Mouse (Mus musculus) spleen, postnatal 36 days (tissue): Measurements from ENCODE around the gene Tgfb1.

Source experiments
- DNase-seq, 2 experiments: peaks; one replicate each; pipeline ENCODE4 v3.0.0; 2022; ENCODE audit warnings: low spot score in 2 of 2, mixed read lengths in 1 of 2

Tgfb1 gene

DNA sequence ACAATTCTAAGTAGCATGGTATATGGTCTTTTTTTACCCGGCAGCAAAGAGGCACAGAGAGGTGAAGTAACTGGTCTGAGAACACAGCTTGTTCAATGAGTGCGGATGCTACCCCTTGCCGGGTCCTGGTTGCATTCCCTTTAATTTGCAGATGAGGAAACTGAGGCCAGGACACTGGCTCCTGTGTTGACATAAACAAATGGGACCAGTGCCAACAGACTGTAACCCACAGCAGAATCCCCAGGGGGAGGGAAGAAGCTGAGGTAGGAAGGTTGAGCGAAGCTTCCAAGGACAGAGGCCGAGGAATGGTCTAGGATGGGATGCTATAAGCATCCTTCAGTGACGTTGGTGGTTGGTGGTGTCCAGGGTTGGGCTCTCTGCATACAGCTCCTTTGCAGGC lies 11.4 kb upstream of the Tgfb1 start:
- DNase-seq = no peak

DNA sequence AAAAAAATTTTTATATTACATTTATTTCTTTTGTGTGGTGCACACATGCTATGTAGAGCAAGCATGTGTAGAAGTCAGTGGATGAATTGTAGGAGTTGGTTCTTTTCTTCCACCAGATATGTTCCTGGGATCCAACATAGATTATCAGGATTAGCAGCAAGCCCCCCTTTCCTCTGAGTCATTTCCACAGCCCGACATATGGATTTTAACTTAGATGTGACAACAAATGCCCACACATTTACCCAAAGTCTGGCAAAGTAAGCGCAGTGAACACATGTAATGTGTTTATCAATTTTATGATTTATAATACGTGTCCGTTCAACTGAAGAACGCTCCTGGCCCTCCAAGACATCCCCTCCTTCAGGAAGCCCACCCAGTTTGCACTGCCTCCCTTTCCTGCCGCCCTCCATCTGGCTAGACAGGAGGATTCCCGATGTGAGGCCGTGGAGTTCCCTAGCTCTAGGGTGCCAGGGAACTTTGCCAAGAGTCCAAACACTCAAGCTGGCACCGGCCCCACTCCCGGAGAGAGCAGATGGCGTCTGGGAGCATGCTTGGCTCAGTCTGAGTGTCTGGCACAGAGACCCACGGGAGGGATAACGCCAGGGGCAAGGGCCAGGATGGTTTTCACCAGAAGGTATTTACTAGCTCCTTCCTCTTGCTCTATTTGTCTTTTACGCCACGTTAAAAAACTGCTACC lies 10.6 kb upstream of the Tgfb1 start:
- no peak for DNase-seq

DNA sequence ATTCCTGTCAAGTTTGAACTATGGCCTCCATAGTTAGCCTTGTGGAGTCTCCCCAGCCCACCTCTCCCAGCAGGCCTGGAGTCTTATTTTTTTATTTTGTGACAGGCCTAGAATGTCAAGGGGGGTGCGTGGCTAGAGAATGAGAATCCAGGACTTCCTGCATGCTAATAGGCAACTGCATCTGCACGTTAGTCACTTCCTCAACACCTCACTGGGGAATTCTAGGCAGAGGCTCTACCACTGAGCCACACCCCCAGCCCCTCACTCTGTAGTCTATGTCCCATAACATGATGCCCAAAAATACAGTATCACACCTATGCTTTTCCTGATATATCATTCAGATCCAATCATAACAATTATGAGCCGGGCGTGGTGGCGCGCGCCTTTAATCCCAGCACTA lies 9.8 kb upstream of the Tgfb1 start:
- no peak for DNase-seq

DNA sequence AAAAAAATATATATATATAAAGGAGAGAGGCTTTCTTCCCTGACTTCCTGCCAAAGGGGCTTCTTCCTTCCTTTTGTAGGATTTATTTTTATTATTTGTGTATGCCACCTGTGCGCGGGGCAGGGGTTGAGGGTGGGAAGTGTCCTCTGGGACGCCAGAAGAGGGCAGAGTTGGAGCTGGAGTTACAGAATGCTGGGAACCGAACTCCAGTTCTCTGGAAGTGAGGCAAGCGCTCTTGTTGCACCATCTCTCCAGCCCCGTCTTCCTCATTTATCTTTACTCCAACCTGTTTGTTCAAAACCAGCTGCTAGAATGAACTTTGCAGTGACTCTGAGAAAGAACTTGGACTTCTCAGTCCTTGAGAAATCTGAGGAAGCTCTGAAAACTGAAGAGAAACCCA lies 6.8 kb upstream of the Tgfb1 start:
- peak in 1 of 2 experiments; percentile 29 for DNase-seq

DNA sequence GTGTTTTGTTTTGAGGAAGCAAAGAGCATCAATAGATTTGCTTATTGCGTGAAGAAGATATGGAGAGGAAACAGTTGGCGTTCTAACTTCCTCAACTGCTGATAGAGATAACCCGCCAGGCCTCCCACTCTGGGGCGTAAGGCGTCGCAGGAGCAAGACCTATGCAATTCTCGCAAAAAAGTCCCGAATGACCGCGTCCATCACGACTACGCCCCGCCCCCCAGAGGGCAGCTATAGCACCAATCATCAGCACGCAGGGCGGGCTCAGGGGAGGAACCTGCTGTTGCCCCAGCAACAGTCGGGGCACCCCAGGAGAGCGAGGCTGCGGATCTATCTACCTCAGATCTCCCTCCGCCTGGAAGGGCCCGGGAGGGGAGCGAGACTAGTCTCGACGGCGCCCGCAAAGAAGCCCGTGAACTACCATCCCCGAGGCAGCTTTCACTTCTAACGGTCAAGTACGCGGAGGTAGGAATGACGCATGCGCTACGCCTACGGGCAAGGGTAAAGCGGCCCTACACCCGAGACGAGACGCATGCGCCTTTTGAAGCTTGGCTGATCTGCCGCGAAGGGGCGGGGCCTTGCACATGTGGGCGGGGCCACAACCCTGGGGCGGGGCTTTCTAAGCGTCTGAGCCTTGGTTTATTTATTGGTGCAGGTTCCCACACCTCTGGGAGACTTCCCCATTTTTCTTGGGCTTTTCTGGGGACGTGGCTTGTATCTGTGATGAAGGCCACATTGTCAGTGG lies 6.1 kb upstream of the Tgfb1 start, which contains the start of gene B9d2:
TSS of gene B9d2 (plus strand) at position 267 of the 745 bp plus-strand sequence.
- DNase-seq = peak; percentile 97 to 99

DNA sequence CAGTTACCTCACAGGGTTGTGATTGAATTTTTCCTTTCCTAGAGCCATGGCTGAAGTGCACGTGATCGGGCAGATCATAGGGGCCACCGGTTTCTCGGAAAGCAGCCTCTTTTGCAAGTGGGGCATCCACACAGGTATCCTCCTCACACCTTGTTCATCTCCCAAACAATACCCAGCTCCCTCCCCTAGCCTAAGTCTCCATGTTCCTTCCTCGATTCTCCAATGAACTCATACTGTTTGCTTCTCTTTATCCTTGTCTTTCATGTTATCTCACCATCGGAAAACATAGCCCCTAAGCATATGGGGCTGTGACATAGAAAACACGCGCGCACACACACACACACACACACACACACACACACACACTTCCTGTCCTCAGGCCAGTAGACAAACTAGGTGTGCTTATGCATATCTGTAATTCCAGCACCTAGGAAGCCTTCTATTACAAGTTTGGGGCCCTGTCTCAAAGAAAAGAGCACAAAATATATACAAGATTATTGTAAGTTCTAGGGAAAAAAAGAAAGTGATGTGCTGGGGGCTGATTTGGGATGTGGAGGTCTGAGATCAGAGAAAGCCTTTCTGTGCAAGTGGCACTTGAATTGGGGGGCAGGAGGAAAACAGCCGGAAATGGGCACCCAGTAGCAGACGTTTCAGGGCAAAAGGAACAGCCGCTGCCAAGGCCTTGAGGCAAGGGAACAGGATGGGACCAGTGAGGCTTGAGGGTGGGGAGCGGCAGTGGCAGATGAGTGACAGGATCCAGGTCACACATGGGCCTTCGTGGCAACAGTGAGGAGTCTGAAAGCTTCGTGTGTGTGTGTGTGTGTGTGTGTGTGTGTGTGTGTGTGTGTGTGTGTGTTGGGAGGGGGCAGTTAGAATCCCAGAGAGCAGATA lies 5.2 kb upstream of the Tgfb1 start:
- peak; percentile 32 to 50 for DNase-seq

DNA sequence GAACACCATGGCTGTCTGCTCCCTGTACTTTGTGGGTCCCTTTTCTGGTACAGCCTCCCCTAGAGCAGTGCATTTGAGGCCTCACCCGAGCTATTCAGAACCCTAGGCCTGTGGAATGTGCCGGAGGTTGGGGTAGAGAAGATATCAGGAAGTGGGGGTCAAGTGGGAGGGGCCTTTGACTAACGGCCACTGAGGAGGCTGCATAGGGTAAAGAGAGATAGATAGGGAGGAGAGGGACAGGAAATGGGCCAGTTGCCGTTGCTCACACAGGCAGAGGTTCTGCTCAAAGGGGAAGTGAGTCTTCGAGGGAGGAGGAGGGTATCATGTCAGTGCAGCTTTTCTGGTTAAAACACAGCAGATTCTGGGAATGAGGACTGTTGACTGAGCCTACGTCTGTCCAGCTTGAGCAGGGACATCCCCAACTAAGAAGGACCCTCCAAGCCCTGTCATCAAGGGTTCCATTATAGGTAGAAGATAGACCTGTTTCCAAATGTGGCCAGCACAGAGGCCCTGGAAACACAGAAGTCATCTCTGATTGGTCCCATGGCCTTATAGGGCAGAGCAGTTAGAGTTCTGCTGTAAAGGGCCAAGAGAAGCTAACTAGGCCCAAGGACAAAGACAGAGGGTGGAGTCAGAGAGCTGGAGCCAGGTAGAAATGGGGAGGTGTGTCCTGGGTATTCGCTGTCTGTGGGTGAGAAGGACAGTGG lies 3.2 kb upstream of the Tgfb1 start:
- DNase-seq = peak; percentile 85 to 89

DNA sequence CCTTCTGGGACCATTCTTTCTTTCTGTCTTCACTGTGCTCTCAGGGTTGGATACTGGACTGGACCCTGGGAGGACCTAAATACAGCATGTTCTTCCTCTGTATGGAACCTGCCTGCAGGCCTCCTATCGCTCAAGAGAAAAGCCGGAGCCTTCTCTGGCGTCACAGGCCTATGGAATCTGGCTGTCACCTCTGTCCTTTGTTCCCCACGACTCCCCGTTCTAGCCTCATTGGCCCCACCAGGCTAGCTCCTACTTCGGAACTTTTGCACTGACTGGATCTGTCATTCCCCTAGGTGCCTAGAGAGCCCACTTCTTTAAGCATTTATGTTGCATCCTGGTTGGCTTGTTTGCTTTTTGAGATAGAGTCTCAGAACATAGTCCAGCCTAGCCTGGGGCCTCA lies 2.1 kb upstream of the Tgfb1 start:
- DNase-seq = no peak

DNA sequence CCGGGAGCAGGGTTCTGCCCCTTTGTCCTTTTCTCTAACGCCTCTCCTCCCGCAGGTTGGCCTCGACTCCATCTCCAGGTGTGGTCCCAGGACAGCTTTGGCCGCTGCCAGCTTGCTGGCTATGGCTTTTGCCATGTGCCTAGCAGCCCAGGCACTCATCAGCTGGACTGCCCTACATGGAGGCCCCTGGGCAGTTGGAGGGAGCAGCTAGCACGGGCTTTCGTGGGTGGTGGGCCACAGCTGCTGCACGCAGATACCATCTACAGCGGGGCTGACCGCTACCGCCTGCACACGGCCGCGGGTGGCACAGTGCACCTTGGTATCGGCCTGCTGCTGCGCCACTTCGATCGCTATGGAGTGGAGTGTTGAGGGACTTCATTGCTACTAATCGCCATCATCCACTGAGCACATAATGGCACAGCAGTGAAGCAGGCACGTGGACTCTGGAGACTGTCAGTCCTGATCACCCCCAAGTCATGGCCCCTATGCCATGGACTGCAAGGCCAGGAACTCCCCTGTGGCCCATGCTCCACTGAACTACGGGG lies 804 bp upstream of the Tgfb1 start:
- no peak for DNase-seq

DNA sequence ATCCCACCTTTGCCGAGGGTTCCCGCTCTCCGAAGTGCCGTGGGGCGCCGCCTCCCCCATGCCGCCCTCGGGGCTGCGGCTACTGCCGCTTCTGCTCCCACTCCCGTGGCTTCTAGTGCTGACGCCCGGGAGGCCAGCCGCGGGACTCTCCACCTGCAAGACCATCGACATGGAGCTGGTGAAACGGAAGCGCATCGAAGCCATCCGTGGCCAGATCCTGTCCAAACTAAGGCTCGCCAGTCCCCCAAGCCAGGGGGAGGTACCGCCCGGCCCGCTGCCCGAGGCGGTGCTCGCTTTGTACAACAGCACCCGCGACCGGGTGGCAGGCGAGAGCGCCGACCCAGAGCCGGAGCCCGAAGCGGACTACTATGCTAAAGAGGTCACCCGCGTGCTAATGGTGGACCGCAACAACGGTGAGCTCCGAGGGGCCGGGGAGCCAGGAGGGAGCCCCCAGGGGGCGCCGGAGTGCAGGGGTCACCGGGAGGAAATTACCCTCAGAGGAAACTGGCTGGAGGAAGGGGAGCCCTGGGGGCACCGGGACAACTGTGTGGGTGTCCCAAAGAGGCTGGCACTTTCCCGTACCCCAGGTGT lies 1.1 kb downstream of the Tgfb1 start:
- DNase-seq = peak; percentile 78 to 83

DNA sequence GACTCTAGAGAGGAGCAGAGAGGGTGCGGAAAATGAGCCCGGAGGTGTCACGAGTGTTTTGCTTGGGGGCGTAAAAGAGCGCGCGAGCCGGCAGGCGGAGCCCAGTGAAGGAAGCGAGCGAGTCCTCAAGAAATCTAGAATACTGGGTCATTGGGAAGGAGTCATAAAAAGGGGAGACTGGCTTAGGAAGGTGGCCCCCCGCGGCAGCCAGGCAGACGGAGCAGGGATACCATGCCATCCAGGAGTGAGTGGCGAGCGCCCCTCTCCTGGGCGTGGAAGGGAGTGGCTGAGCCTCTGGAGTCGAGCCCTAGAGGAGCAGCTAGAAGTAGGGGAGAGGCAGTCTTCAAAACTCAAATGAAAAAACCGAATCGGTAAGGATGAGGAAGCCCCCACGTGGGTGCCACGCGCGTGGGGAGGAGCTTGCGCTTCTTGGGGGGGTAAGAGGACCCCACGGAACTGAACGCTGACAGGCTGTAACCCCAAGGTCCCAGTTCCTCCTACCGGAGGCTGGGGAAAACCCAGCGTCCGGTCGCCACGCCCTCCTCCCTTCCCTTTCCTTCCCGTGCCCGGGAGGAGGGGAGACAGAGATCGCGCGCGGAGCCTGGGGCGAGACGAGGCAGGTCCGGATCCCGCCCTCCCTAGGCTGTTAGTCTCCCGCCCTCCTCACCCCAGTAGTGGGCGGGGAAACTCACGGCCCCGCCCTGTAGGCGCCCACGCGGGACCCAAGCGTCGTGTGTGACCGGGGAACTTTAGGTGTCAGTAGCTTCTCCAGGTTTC lies 2.2 kb downstream of the Tgfb1 start:
- peak; percentile 84 to 88 for DNase-seq

DNA sequence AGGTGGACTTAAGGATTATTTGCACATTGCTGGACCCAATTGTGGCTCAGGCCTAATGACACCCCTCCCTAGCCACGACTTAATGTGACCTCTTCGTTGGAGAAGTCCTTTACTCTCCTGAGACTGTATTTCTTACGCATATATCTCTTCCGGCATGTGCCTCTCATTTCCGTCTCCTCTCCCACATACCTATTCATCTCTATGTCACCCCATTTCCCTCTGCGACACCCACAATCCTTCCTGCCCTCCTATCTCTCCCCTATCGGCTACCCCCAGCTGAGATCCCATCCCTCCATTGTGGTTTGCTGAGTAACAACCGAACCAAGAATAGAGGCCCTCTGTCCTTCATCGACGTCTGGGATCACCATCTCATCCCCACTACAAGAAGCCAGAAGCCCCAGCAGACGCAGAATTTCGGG lies 2.8 kb downstream of the Tgfb1 start:
- no peak for DNase-seq

DNA sequence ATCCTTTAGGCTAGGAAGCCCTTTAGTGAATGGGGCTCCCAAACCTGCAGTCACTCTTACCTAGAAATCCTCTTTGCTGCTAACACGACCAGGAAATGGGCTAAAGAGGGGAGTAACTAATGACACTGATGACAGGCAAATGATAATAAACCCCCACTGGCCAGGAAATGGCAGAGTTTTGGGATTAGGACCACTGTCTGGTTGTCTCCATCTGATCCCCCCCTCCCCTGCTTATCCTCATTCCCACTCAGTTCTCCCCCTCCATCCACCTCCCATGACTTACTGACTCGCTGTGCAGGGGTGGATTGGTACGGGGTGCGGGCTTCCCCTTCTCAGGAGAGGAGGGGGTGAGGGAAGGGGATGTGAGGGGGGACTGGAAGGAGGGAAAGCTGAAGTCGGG lies 3.2 kb downstream of the Tgfb1 start:
- DNase-seq = no peak

DNA sequence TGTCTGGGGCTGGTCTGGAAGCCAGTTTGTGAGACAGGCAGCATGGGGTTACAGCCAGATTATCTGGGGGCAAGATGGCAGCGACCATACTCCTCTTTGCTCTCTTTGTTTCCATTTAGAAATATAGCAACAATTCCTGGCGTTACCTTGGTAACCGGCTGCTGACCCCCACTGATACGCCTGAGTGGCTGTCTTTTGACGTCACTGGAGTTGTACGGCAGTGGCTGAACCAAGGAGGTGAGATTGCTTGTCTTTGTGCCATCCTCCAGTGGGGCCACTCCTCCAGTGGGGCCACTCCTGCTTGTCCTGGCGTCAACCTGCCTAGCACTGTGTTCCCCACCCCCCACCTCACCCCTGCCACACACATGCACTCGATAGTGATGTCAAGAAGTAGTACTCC lies 7.3 kb downstream of the Tgfb1 start:
- DNase-seq = no peak

DNA sequence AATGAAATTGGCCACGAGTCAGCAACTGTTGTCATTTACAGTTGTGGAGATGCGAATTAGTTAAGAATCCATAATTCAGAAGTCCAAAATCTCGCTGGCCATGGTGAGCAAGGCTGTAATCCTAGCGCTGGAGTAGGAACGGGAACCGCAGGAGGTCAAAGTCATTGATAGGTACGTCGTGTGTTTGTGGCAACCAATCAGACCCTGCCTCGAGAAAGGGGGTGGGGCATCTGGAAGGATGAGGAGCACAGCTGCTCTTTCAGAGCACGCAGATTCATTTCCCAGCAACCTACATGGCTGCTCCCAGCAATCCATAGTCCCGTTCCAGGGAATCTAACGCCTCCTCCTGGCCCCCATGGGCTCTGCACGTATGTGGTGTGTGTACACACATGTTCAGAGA lies 13.0 kb downstream of the Tgfb1 start:
- DNase-seq = no peak

DNA sequence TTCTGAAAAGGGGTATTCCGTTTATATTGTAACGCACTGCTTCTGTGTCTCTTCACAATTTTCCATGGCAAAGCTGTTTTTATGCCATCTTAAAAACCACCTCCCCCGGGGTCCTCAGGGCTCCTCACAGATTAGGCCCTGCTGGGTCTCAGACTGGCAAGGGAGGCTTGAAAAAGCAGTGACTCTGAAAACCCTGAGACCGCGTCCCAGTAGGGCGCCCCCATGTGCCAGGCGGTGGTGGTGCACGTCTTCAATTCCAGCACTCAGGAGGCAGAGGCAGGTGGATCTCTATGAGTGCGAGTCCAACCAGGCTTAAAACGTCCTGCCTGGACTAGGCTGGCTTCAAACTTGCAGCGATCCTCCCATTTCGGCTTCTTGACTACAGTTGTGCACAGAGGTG lies 13.9 kb downstream of the Tgfb1 start:
- no peak for DNase-seq

DNA sequence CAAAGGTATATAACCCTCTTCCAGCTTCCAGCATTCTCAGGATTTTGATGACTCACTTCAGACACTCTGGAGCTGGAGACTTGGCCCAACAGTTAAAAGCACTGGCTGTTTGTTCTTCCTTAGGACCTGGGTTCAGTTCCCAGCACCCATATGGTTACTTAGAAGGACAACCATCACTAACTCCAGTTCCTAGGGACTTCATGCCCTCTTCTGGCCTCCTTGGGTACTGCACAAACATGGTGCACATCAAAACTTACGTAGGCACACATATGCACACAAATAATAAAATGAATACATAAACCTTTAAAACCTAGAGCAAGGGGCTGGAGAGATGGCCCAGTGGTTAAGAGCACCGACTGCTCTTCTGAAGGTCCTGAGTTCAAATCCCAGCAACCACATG lies 15.5 kb downstream of the Tgfb1 start:
- DNase-seq = no peak

DNA sequence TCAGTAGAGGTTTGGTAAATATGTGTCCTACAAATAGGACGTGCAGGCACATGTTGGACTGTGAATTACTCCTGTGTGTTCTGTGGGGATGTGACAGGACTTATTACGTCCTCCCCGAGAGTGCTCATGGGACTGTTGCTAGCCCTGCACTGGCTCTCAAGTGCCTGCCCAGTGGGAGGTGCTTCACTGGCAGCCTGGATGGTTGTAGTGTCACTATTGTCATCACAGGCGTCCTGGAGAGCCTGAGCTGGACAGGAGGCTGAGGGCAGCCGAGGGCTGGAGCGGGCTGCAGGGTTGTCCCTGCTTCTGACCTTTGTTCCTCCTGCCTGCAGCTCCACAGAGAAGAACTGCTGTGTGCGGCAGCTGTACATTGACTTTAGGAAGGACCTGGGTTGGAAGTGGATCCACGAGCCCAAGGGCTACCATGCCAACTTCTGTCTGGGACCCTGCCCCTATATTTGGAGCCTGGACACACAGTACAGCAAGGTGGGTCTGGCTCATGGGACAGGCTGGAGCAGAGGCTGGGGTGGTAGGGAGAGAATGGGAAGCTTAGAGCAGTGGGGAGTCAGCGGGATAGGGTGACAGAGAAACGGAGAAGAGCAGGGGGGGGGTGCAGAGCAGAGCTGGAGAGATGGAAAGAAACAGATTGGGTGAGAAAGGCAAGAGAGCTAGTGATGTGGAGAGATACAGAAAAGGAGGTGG lies 17.1 kb downstream of the Tgfb1 start:
- DNase-seq = no peak

DNA sequence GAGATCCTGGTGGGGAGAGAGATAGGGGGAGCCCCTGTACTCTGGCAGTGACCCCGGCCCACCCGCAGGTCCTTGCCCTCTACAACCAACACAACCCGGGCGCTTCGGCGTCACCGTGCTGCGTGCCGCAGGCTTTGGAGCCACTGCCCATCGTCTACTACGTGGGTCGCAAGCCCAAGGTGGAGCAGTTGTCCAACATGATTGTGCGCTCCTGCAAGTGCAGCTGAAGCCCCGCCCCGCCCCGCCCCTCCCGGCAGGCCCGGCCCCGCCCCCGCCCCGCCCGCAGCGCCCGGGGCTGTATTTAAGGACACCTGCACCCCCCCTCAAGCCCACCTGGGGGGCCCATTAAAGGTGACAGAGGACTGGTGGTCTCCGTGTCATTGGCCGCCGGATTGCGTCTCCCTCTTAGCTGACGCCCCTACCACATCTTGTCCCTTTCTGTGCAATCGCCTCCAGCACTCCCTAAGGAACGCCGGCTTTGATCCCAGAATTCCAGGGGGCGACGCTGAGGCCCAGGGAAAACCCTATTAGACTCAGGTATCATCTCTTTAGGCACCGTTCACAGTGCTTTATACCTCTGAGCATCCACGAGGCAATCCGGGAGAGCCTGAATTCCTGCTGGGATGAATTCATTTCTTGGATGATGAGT lies 18.0 kb downstream of the Tgfb1 start:
- DNase-seq = no peak
